Mouse (Mus musculus): ENCODE data around the gene Itgbl1. TPM values are rescaled to one million over a fixed set of nuclear protein-coding genes. Genes with fewer than 3 reads are reported as not detected.
"Not testable (repeated sequence)": the region's sequence is repeated elsewhere in the genome, so short reads cannot be mapped to it uniquely, and the experiment has no call there.

Itgbl1 gene
- polyA plus RNA-seq, 1 experiment from 2014 or later = 1.4 TPM

DNA sequence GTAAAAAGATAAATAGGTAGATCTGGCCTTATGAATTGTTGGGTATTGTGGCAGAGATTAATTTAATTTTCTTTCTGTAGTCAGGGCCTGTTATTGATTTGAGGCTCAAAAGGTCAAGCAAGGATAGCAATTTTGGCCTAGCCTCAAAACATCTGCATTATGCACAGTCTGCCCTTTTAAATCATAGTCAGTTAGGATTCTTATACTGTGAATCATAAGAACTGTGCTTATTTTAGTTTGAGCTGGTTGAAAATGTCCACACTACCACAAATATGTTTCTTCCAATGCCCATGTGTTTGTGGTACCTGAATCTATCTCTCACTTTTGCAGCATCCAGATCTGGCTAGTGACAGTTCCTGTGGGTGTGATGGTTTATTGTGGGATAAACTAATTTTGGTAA is 4.7 kb downstream of the Itgbl1 start:
- no peak for ATAC-seq (ENCODE audit: insufficient number of reproducible peaks, insufficient read depth, low FRiP score, low read depth)
- Histone ChIP-seq H3K4me1 (ENCODE audit: control insufficient read depth in 2 of 2, insufficient read depth in 2 of 2, low read length in 2 of 2) (peaks cover 7 to 12% of the 10 kb centered on the region in 2 experiments), H3K27me3 (ENCODE audit: control insufficient read depth, insufficient read depth, low read length) (no peaks in the 10 kb centered on the region), H3K9me3 (ENCODE audit: control insufficient read depth, low read length) (no peaks in the 10 kb centered on the region), H3K4me3 (ENCODE audit: control insufficient read depth in 1 of 2, insufficient read depth in 1 of 2, low read depth in 1 of 2, low read length in 2 of 2) (no peak overlapping the region), H3K9ac (ENCODE audit: low read length) (no peak overlapping the region), H3K27ac (replicated peaks in 1 of 2; ENCODE audit: control insufficient read depth in 1 of 2, insufficient read depth in 1 of 2, low read depth in 2 of 2, low read length in 2 of 2) (no peak overlapping the region), H3K4me2 (ENCODE audit: low read length) (no peak overlapping the region), H3K36me3 (ENCODE audit: control insufficient read depth, insufficient read depth, low read length) (no peaks in the 10 kb centered on the region)

DNA sequence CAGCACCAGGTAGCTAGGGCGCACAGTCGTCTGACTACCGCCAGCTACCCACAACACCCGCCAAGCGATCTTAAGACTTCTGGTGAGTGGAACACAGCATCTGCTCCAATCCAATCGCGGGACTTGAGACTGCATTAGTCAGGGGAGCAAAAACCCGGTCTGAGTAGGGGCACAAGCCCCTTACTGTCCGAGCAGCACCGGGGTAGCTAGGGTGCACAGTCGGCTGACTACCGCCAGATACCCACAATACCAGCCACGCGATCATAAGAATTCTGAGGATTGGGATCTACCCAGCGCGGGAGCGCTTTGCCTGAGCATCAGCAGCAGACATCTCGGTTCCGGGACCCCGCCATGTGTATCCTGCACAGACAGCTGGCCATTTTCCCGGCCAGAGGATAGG is 11.3 kb downstream of the Itgbl1 start:
- not testable (repeated sequence) for H3K9ac ChIP-seq (ENCODE audit: low read length); H3K27me3 ChIP-seq (ENCODE audit: control insufficient read depth, insufficient read depth, low read length); H3K4me3 ChIP-seq (ENCODE audit: control insufficient read depth in 1 of 2, insufficient read depth in 1 of 2, low read depth in 1 of 2, low read length in 2 of 2); H3K4me1 ChIP-seq (ENCODE audit: control insufficient read depth in 2 of 2, insufficient read depth in 2 of 2, low read length in 2 of 2); H3K4me2 ChIP-seq (ENCODE audit: low read length); H3K9me3 ChIP-seq (ENCODE audit: control insufficient read depth, low read length); H3K36me3 ChIP-seq (ENCODE audit: control insufficient read depth, insufficient read depth, low read length); ATAC-seq (ENCODE audit: insufficient number of reproducible peaks, insufficient read depth, low FRiP score, low read depth); H3K27ac ChIP-seq (replicated peaks in 1 of 2; ENCODE audit: control insufficient read depth in 1 of 2, insufficient read depth in 1 of 2, low read depth in 2 of 2, low read length in 2 of 2)
- 64% methylated on average over 21 of the region's 21 CpGs for WGBS

DNA sequence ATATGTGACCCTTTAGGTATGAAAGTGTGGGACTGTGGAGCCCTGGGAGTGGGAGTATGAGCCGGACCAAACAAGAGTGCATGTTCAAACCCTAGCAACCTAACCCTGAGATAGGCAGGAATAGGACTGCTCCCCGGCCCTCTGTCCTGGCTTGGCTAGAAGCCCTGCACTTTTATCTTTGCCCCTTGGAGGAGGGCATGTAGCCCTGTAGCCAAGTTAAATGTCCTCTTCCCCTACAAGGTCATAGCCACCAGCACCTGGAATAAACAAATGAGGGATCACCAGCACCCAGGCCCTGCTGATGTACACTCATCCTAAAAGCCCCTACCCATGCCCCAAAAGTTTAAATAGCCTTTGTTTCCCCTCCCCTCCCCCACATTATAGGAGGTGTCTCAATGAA is 18.3 kb downstream of the Itgbl1 start:
- ATAC-seq (ENCODE audit: insufficient number of reproducible peaks, insufficient read depth, low FRiP score, low read depth) = 0 out of 2 replicates have a peak, but pooled peaks have one; percentile 39
- peak overlapping the region in 1 of 2 experiments; percentile 35; a peak in 2 of 4 replicates for H3K27ac ChIP-seq (replicated peaks in 1 of 2; ENCODE audit: control insufficient read depth in 1 of 2, insufficient read depth in 1 of 2, low read depth in 2 of 2, low read length in 2 of 2)
- WGBS = 31% methylated on average over 2 of the region's 2 CpGs

DNA sequence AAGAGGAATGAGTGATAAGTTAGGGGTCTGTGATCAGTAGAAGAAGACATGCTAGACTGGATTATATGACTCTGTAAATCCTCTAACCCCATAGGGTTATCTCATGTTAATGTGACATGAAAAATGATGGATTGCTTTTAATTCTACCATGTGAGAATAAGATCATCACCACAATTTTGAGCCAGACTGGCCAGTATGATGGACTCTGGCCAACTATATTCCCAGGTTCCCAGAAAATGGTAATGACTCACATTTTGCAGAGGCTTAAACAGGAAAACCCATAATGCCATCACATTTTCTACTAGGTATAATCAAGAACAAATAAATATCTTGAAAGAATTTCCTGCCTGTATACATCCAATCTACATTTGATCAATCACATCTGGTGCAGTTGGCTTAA is 55.0 kb downstream of the Itgbl1 start:
- H3K36me3 ChIP-seq (ENCODE audit: control insufficient read depth, insufficient read depth, low read length) = no peaks in the 10 kb centered on the region
- H3K4me2 ChIP-seq (ENCODE audit: low read length) = no peak overlapping the region
- no peaks in the 10 kb centered on the region for H3K4me1 ChIP-seq (ENCODE audit: control insufficient read depth in 2 of 2, insufficient read depth in 2 of 2, low read length in 2 of 2)
- H3K27ac ChIP-seq (replicated peaks in 1 of 2; ENCODE audit: control insufficient read depth in 1 of 2, insufficient read depth in 1 of 2, low read depth in 2 of 2, low read length in 2 of 2) = no peak overlapping the region
- no peak overlapping the region for H3K4me3 ChIP-seq (ENCODE audit: control insufficient read depth in 1 of 2, insufficient read depth in 1 of 2, low read depth in 1 of 2, low read length in 2 of 2)
- H3K9ac ChIP-seq (ENCODE audit: low read length) = no peak overlapping the region
- no peaks in the 10 kb centered on the region for H3K9me3 ChIP-seq (ENCODE audit: control insufficient read depth, low read length)
- H3K27me3 ChIP-seq (ENCODE audit: control insufficient read depth, insufficient read depth, low read length) = no peaks in the 10 kb centered on the region
- no peak for ATAC-seq (ENCODE audit: insufficient number of reproducible peaks, insufficient read depth, low FRiP score, low read depth)

More for the DNA sequence above, 18.3 kb downstream of the Itgbl1 start:
- Histone ChIP-seq H3K4me1 (ENCODE audit: control insufficient read depth in 2 of 2, insufficient read depth in 2 of 2, low read length in 2 of 2) (peaks cover 0 to 2% of the 10 kb centered on the region in 2 experiments; a peak in 1 of 4 replicates), H3K4me3 (ENCODE audit: control insufficient read depth in 1 of 2, insufficient read depth in 1 of 2, low read depth in 1 of 2, low read length in 2 of 2) (no peak overlapping the region), H3K27me3 (ENCODE audit: control insufficient read depth, insufficient read depth, low read length) (no peaks in the 10 kb centered on the region), H3K4me2 (ENCODE audit: low read length) (no peak overlapping the region), H3K9me3 (ENCODE audit: control insufficient read depth, low read length) (no peaks in the 10 kb centered on the region), H3K9ac (ENCODE audit: low read length) (no peak overlapping the region), H3K36me3 (ENCODE audit: control insufficient read depth, insufficient read depth, low read length) (no peaks in the 10 kb centered on the region)

DNA sequence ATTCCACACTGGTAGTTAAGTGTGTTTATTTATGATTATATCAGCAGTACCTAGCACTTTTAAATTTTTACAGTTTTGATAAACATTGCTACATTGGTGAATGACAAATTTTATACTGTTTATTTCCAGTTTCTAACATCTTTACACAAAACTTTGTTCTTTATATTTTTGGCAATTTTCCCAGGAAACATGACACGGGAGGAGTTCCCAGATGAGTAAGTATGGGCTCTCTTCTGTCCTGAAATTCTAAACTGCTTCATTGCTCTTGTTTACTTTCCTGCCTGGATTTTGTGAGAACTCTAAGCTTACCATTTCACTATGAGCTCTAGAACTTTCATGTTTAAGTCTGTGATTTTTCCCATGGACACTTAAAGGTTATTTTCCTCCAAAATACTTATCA is 82.3 kb downstream of the Itgbl1 start:
- H3K9me3 ChIP-seq (ENCODE audit: control insufficient read depth, low read length) = no peaks in the 10 kb centered on the region
- H3K27ac ChIP-seq (replicated peaks in 1 of 2; ENCODE audit: control insufficient read depth in 1 of 2, insufficient read depth in 1 of 2, low read depth in 2 of 2, low read length in 2 of 2) = no peak overlapping the region
- ATAC-seq (ENCODE audit: insufficient number of reproducible peaks, insufficient read depth, low FRiP score, low read depth) = no peak
- no peaks in the 10 kb centered on the region for H3K27me3 ChIP-seq (ENCODE audit: control insufficient read depth, insufficient read depth, low read length)
- WGBS = 59% methylated on average over 1 of the region's 1 CpGs
- no peak overlapping the region for H3K4me3 ChIP-seq (ENCODE audit: control insufficient read depth in 1 of 2, insufficient read depth in 1 of 2, low read depth in 1 of 2, low read length in 2 of 2)
- no peak overlapping the region for H3K4me2 ChIP-seq (ENCODE audit: low read length)
- no peaks in the 10 kb centered on the region for H3K36me3 ChIP-seq (ENCODE audit: control insufficient read depth, insufficient read depth, low read length)
- H3K9ac ChIP-seq (ENCODE audit: low read length) = no peak overlapping the region
- no peaks in the 10 kb centered on the region for H3K4me1 ChIP-seq (ENCODE audit: control insufficient read depth in 2 of 2, insufficient read depth in 2 of 2, low read length in 2 of 2)

DNA sequence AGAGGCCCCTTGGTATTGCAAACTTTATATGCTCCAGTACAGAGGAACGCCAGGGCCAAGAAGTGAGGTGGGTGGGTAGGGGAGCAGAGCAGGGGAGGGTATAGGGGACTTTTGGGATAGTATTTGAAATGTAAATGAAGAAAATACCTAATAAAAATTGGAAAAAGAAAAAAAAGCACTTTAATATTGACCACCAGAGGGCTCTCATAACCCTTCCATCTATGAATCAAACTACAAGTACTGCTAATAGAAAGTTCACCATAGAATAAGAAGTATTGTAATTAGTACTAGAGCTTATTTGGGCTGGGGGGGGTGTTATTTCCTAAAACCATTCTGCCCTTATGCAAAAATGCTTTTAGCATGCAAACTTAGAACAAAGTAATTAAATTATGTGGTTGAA is 91.2 kb downstream of the Itgbl1 start:
- WGBS = 57% methylated on average over 1 of the region's 1 CpGs
- Histone ChIP-seq H3K27ac (replicated peaks in 1 of 2; ENCODE audit: control insufficient read depth in 1 of 2, insufficient read depth in 1 of 2, low read depth in 2 of 2, low read length in 2 of 2) (no peak overlapping the region), H3K9ac (ENCODE audit: low read length) (no peak overlapping the region), H3K4me3 (ENCODE audit: control insufficient read depth in 1 of 2, insufficient read depth in 1 of 2, low read depth in 1 of 2, low read length in 2 of 2) (no peak overlapping the region), H3K4me1 (ENCODE audit: control insufficient read depth in 2 of 2, insufficient read depth in 2 of 2, low read length in 2 of 2) (no peaks in the 10 kb centered on the region), H3K27me3 (ENCODE audit: control insufficient read depth, insufficient read depth, low read length) (no peaks in the 10 kb centered on the region), H3K4me2 (ENCODE audit: low read length) (no peak overlapping the region), H3K9me3 (ENCODE audit: control insufficient read depth, low read length) (no peaks in the 10 kb centered on the region), H3K36me3 (ENCODE audit: control insufficient read depth, insufficient read depth, low read length) (no peaks in the 10 kb centered on the region)
- no peak for ATAC-seq (ENCODE audit: insufficient number of reproducible peaks, insufficient read depth, low FRiP score, low read depth)

DNA sequence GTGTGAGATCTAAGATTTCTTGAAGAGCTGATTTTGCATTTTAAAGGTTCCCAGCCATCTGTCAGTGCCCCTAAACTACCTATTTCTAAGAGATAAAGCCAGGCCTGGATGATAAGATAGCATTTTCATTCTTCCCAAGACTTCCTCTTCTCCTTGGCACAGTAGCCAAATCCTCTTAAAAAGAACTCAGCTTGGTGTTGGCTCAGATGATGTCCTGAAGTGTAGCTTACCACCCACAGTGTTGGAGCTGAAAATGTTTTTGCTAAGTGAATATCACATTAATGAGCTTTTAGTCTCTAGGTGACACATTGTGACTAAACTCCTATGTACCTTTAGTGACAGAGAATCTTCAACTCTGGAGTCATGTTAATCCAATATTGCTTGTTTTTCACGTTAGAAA is 99.8 kb downstream of the Itgbl1 start:
- H3K4me2 ChIP-seq (ENCODE audit: low read length) = no peak overlapping the region
- no peak for ATAC-seq (ENCODE audit: insufficient number of reproducible peaks, insufficient read depth, low FRiP score, low read depth)
- 49% methylated on average over 1 of the region's 1 CpGs for WGBS
- no peaks in the 10 kb centered on the region for H3K27me3 ChIP-seq (ENCODE audit: control insufficient read depth, insufficient read depth, low read length)
- H3K9ac ChIP-seq (ENCODE audit: low read length) = no peak overlapping the region
- H3K9me3 ChIP-seq (ENCODE audit: control insufficient read depth, low read length) = no peaks in the 10 kb centered on the region
- H3K36me3 ChIP-seq (ENCODE audit: control insufficient read depth, insufficient read depth, low read length) = no peaks in the 10 kb centered on the region
- H3K4me1 ChIP-seq (ENCODE audit: control insufficient read depth in 2 of 2, insufficient read depth in 2 of 2, low read length in 2 of 2) = no peaks in the 10 kb centered on the region
- H3K27ac ChIP-seq (replicated peaks in 1 of 2; ENCODE audit: control insufficient read depth in 1 of 2, insufficient read depth in 1 of 2, low read depth in 2 of 2, low read length in 2 of 2) = no peak overlapping the region
- no peak overlapping the region for H3K4me3 ChIP-seq (ENCODE audit: control insufficient read depth in 1 of 2, insufficient read depth in 1 of 2, low read depth in 1 of 2, low read length in 2 of 2)

DNA sequence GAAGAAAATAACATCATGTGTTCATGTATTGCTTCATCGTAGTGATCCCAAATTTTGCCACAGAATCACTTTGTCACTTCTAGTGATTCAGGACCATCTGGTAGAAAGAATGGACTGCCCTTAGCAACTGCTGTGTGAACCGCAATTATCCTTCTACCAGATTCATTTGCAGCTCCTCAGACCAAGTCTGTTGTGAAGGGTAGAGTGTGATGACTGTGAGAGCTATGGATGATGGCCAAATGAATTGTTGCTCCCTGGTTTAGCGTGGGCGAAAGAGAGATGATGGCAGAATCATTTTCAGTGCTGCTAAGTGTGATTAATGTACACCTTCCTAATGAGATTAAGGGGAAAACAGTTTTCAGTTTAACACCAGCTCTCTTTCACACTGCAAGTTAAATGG is 100.3 kb downstream of the Itgbl1 start:
- Histone ChIP-seq H3K9me3 (ENCODE audit: control insufficient read depth, low read length) (no peaks in the 10 kb centered on the region), H3K4me2 (ENCODE audit: low read length) (no peak overlapping the region), H3K27me3 (ENCODE audit: control insufficient read depth, insufficient read depth, low read length) (no peaks in the 10 kb centered on the region), H3K9ac (ENCODE audit: low read length) (no peak overlapping the region), H3K4me3 (ENCODE audit: control insufficient read depth in 1 of 2, insufficient read depth in 1 of 2, low read depth in 1 of 2, low read length in 2 of 2) (no peak overlapping the region), H3K27ac (replicated peaks in 1 of 2; ENCODE audit: control insufficient read depth in 1 of 2, insufficient read depth in 1 of 2, low read depth in 2 of 2, low read length in 2 of 2) (no peak overlapping the region), H3K4me1 (ENCODE audit: control insufficient read depth in 2 of 2, insufficient read depth in 2 of 2, low read length in 2 of 2) (no peaks in the 10 kb centered on the region), H3K36me3 (ENCODE audit: control insufficient read depth, insufficient read depth, low read length) (no peaks in the 10 kb centered on the region)
- WGBS = 79% methylated on average over 4 of the region's 4 CpGs
- no peak for ATAC-seq (ENCODE audit: insufficient number of reproducible peaks, insufficient read depth, low FRiP score, low read depth)
